Mouse (Mus musculus): ENCODE measurements around the gene Dync1h1. TPM values are rescaled to one million over a fixed set of nuclear protein-coding genes. Genes with fewer than 3 reads are reported as not detected.

Gene Dync1h1
- polyA plus RNA-seq, 1 experiment: 186 TPM

- Histone ChIP-seq H3K27ac (ENCODE audit: insufficient read depth, low read depth, low read length) (no peak overlapping the region), H3K4me3 (ENCODE audit: insufficient read depth, low read depth, low read length) (no peak overlapping the region), H3K27me3 (replicated peaks; ENCODE audit: control insufficient read depth, insufficient read depth, low read length) (no peaks in the 10 kb centered on the region), H3K4me1 (ENCODE audit: control insufficient read depth, insufficient read depth, low read length) (peaks cover 14% of the 10 kb centered on the region), H3K36me3 (ENCODE audit: control insufficient read depth, insufficient read depth, low read length) (no peaks in the 10 kb centered on the region)
- 71% methylated on average over 3 of the region's 3 CpGs for WGBS
- peak; percentile 26 for DNase-seq
- no peak for TF ChIP-seq POLR2A (IDR thresholded peaks at IDR 0.05; ENCODE audit: low read depth, low read length)
- no peak for TF ChIP-seq CTCF (conservative IDR thresholded peaks at IDR 0.05; ENCODE audit: insufficient read depth, insufficient read length, low read depth, low read length)
Measured at GRCm38 (mm10) chr12:110606161-110606560, 4.9 kb downstream of the Dync1h1 start.

GRCm38 (mm10) chr12:110606676-110607075 lies 5.4 kb downstream of the Dync1h1 start:
- Histone ChIP-seq H3K27ac (ENCODE audit: insufficient read depth, low read depth, low read length) (no peak overlapping the region), H3K27me3 (replicated peaks; ENCODE audit: control insufficient read depth, insufficient read depth, low read length) (no peaks in the 10 kb centered on the region), H3K4me1 (ENCODE audit: control insufficient read depth, insufficient read depth, low read length) (peaks cover 14% of the 10 kb centered on the region), H3K4me3 (ENCODE audit: insufficient read depth, low read depth, low read length) (no peak overlapping the region), H3K36me3 (ENCODE audit: control insufficient read depth, insufficient read depth, low read length) (no peaks in the 10 kb centered on the region)
- TF ChIP-seq CTCF (conservative IDR thresholded peaks at IDR 0.05; ENCODE audit: insufficient read depth, insufficient read length, low read depth, low read length) (no peak), POLR2A (IDR thresholded peaks at IDR 0.05; ENCODE audit: low read depth, low read length) (no peak)
- 73% methylated on average over 2 of the region's 2 CpGs for WGBS
- DNase-seq: no peak

DNA sequence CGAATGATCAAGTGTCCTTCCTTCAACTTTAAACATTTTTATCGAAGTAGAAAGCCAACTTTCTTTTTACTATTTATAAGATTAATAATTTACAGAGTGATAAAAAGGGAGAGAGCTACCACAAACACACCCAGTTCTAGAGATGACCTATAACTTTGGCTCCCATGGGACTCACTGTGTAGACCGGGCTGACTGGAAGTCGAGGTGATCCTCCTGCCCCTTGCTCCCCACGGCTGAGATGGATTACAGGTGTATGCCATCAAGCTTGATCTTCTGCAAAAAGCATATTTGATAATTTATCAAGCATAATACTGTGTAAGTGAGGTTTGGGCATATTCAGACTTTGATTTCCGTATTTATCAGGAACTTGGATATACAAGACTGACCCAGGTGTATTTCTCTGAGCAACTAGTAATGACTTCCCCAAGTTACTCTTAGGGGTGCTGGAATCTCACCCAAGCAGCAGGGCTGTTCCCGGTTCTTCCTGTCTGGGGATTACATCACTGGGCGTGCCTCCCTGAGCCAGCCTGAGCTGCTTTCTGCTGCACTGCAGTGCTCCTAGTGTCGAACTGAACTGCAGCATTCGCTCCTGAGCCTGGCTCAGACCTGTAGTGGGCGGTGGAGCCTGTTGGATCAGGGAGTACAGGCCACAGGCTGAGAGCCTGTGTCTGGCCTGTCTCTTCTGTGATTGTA lies 7.4 kb downstream of the Dync1h1 start:
- WGBS: 17% methylated on average over 11 of the region's 11 CpGs

DNA sequence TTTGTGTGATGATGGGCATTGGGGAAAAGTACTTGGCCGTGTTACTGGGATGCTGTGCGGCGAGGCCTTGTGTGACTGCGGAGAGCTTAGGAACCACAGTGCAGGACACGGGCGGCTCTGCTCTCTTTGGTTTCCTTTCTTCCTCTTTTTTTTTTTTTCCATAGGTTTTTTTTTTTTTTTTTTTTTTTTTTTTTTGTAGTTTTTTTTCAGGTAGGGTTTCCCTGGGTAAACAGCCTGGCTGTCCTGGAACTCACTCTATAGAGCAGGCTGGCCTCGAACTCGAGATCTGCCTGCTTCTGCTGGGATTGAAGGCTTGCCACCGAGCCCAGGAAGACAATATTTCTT lies 7.9 kb downstream of the Dync1h1 start:
- TF ChIP-seq CTCF (conservative IDR thresholded peaks at IDR 0.05; ENCODE audit: insufficient read depth, insufficient read length, low read depth, low read length): no peak
- TF ChIP-seq POLR2A (IDR thresholded peaks at IDR 0.05; ENCODE audit: low read depth, low read length): no peak
- H3K27ac ChIP-seq (ENCODE audit: insufficient read depth, low read depth, low read length): no peak overlapping the region
- DNase-seq: no peak
- H3K4me1 ChIP-seq (ENCODE audit: control insufficient read depth, insufficient read depth, low read length): peaks cover 7% of the 10 kb centered on the region
- H3K4me3 ChIP-seq (ENCODE audit: insufficient read depth, low read depth, low read length): no peak overlapping the region; the same call in 1 of the 2 replicates
- H3K27me3 ChIP-seq (replicated peaks; ENCODE audit: control insufficient read depth, insufficient read depth, low read length): no peaks in the 10 kb centered on the region
- no peaks in the 10 kb centered on the region; the same call in 1 of the 2 replicates for H3K36me3 ChIP-seq (ENCODE audit: control insufficient read depth, insufficient read depth, low read length)
- 72% methylated on average over 9 of the region's 9 CpGs for WGBS

More for the DNA sequence above, 7.4 kb downstream of the Dync1h1 start:
- Histone ChIP-seq H3K27ac (ENCODE audit: insufficient read depth, low read depth, low read length) (peak overlapping the region; percentile 51; the same call in 1 of the 2 replicates), H3K36me3 (ENCODE audit: control insufficient read depth, insufficient read depth, low read length) (no peaks in the 10 kb centered on the region; the same call in 1 of the 2 replicates), H3K27me3 (replicated peaks; ENCODE audit: control insufficient read depth, insufficient read depth, low read length) (no peaks in the 10 kb centered on the region), H3K4me1 (ENCODE audit: control insufficient read depth, insufficient read depth, low read length) (peaks cover 9% of the 10 kb centered on the region), H3K4me3 (ENCODE audit: insufficient read depth, low read depth, low read length) (no peak overlapping the region; the same call in 1 of the 2 replicates)
- peak; percentile 51; the same call in 1 of the 2 replicates for TF ChIP-seq CTCF (conservative IDR thresholded peaks at IDR 0.05; ENCODE audit: insufficient read depth, insufficient read length, low read depth, low read length)
- TF ChIP-seq POLR2A (IDR thresholded peaks at IDR 0.05; ENCODE audit: low read depth, low read length): no peak
- DNase-seq: peak; percentile 79

GRCm38 (mm10) chr12:110610713-110611112 lies 9.5 kb downstream of the Dync1h1 start:
- H3K4me1 ChIP-seq (ENCODE audit: control insufficient read depth, insufficient read depth, low read length): peaks cover 7% of the 10 kb centered on the region
- H3K36me3 ChIP-seq (ENCODE audit: control insufficient read depth, insufficient read depth, low read length): peaks cover 4% of the 10 kb centered on the region
- no peak overlapping the region for H3K4me3 ChIP-seq (ENCODE audit: insufficient read depth, low read depth, low read length)
- H3K27me3 ChIP-seq (replicated peaks; ENCODE audit: control insufficient read depth, insufficient read depth, low read length): no peaks in the 10 kb centered on the region
- no peak for DNase-seq
- H3K27ac ChIP-seq (ENCODE audit: insufficient read depth, low read depth, low read length): no peak overlapping the region
- TF ChIP-seq CTCF (conservative IDR thresholded peaks at IDR 0.05; ENCODE audit: insufficient read depth, insufficient read length, low read depth, low read length) (no peak), POLR2A (IDR thresholded peaks at IDR 0.05; ENCODE audit: low read depth, low read length) (no peak)
- WGBS: 93% methylated on average over 2 of the region's 2 CpGs

DNA sequence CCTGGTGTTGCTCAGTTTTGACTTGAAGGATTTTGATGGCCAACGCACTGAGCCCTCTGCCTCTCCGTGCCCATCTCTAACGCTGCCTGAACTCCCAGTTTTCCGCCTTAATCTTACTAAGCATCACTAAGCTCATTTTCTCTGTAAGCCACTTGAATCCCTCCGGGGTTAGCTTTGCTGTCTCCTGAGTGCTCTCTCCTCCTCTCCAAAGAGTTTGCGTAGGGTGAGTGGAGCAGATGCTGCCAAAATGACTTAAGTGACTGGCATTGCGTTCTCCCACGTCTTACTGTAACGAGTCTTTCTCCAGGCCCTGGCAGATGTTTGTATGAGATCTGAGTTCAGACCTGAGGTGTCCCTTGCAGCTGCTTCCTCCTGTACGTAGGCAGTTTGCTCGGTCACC lies 28.8 kb downstream of the Dync1h1 start:
- peaks cover 10% of the 10 kb centered on the region for H3K36me3 ChIP-seq (ENCODE audit: control insufficient read depth, insufficient read depth, low read length)
- WGBS: 96% methylated on average over 11 of the region's 11 CpGs
- no peak overlapping the region for H3K4me3 ChIP-seq (ENCODE audit: insufficient read depth, low read depth, low read length)
- H3K27me3 ChIP-seq (replicated peaks; ENCODE audit: control insufficient read depth, insufficient read depth, low read length): no peaks in the 10 kb centered on the region
- no peak overlapping the region for H3K27ac ChIP-seq (ENCODE audit: insufficient read depth, low read depth, low read length)
- TF ChIP-seq CTCF (conservative IDR thresholded peaks at IDR 0.05; ENCODE audit: insufficient read depth, insufficient read length, low read depth, low read length): no peak
- TF ChIP-seq POLR2A (IDR thresholded peaks at IDR 0.05; ENCODE audit: low read depth, low read length): no peak
- DNase-seq: no peak
- H3K4me1 ChIP-seq (ENCODE audit: control insufficient read depth, insufficient read depth, low read length): no peaks in the 10 kb centered on the region

DNA sequence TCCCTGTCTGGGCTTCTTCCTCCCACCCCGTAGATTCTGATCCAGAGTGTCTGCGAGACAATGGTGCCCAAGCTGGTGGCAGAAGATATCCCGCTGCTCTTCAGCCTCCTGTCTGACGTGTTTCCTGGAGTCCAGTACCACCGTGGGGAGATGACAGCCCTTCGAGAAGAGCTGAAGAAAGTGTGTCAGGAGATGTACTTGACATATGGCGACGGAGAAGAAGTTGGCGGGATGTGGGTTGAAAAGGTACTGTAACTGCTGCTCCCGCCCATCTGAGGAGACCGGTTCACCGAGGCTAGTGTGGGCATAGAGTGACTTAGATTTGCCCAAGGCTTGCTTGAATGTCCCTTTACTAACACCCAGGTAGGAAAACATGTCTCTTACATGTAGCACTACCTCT lies 35.0 kb downstream of the Dync1h1 start:
- DNase-seq: no peak
- TF ChIP-seq POLR2A (IDR thresholded peaks at IDR 0.05; ENCODE audit: low read depth, low read length): no peak
- no peak for TF ChIP-seq CTCF (conservative IDR thresholded peaks at IDR 0.05; ENCODE audit: insufficient read depth, insufficient read length, low read depth, low read length)
- Histone ChIP-seq H3K36me3 (ENCODE audit: control insufficient read depth, insufficient read depth, low read length) (peaks cover 7% of the 10 kb centered on the region), H3K4me3 (ENCODE audit: insufficient read depth, low read depth, low read length) (no peak overlapping the region), H3K27me3 (replicated peaks; ENCODE audit: control insufficient read depth, insufficient read depth, low read length) (no peaks in the 10 kb centered on the region), H3K27ac (ENCODE audit: insufficient read depth, low read depth, low read length) (no peak overlapping the region), H3K4me1 (ENCODE audit: control insufficient read depth, insufficient read depth, low read length) (no peaks in the 10 kb centered on the region)
- 96% methylated on average over 12 of the region's 12 CpGs for WGBS
